Mouse (Mus musculus): ENCODE measurements around the gene Wbp2nl.

GRCm38 (mm10) chr15:82307107-82307506, 8.4 kb downstream of the Wbp2nl start:
- TF ChIP-seq CTCF (IDR thresholded peaks at IDR 0.05; ENCODE audit: borderline replicate concordance, control insufficient read depth, extremely low read depth, insufficient read depth, low read length, poor library complexity) (no peak), POLR2A (IDR thresholded peaks at IDR 0.05; ENCODE audit: control insufficient read depth, extremely low read depth, insufficient read depth, low read length, poor library complexity) (no peak)
